Mouse (Mus musculus): ENCODE data around the gene Neurod1.
A peak's percentile ranks its signal among the peaks of the same experiment; 100 is the strongest.

Neurod1 gene

GRCm38 (mm10) chr2:79456575-79457349 lies at the start of gene Neurod1, which contains the start of gene Cerkl:
Neurod1 (minus strand) TSS chr2:79456751.
Cerkl (minus strand) TSS chr2:79456785.
- no peak for DNase-seq (ENCODE audit: low spot score)

GRCm38 (mm10) chr2:79498990-79499755 lies 42.6 kb upstream of the Neurod1 start:
- DNase-seq (ENCODE audit: low spot score) = peak; percentile 82

- no peak for DNase-seq (ENCODE audit: low spot score)
Measured at GRCm38 (mm10) chr2:79485127-79485526, 28.6 kb upstream of the Neurod1 start.

- no peak for DNase-seq (ENCODE audit: low spot score)
Measured at GRCm38 (mm10) chr2:79482511-79482910, 26.0 kb upstream of the Neurod1 start.

DNA sequence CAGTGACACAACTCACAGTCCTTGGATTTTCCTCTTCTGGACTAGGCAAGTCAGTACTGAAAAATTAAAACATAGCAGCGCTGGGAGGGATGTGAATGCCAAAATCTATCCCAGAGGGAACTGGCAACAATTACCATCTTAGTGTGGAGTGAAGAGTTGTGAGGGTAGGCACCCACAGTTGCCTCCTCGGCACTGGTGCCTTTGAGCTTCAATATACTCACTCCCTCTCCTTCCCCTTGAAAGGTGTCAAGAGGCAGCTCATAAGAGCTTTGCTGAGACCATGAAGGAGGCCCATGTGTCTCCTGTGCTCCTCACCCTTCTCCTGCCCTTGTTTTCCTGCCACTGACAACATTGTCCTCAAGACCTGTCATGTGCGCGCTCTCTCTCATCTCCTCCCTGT lies 5.9 kb upstream of the Neurod1 start:
- no peak for DNase-seq (ENCODE audit: low spot score)

DNA sequence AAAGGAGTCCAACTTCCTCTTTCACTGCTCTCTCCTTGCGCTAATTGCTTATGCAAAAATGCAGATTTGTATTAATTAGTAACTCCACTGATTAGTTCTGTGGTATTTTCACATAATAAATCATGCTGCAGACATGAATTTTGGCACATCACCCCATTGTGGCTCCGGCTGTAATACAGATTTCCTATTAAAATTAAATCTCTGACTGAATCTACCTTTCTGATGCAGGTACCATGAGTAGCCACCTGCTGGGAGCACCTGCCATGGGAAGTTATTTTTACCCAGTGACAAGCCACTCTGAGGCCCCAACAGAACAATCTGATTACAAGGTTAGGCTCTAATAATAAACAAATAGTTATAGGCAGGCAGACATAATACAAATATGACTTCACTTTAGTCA lies 5.3 kb upstream of the Neurod1 start:
- DNase-seq (ENCODE audit: low spot score) = no peak

DNA sequence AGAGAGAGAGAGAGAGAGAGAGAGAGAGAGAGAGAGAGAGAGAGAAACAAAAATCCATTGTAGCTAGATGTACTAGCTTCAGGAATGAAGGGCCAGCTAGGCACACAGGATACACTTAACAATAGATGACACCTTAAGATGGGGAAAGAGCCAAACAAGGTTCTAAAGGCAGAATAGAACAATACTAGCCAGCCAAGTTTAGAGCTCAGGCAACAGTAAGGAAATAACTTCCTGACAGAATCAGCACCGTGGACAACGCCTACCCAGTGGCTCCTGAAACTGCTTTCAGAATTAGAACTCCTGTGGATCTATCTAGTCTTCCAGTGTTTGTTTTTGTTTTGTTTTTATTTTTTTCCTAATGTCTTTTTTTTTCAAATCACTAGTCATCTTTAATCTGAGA lies 4.0 kb upstream of the Neurod1 start:
- peak; percentile 57 for DNase-seq (ENCODE audit: low spot score)

DNA sequence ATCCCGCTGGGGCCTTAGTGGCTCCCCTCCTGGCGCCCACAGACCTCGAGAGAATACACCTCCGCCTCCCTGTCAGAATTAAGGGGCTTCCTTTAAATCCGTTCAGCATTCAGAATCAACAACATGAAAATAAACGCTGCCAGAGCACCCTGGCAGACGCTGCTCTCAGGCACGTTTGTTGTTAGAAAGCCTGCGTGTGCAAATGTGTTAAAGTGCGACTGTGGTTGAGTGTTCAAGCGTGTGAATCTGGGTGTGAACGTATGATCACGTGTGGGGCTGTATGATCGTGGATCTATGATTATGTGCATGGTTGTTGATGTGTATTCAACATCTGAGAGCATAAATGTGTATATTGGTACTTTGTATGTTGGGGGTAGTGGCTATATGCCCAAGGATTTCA lies 3.6 kb upstream of the Neurod1 start:
- DNase-seq (ENCODE audit: low spot score) = no peak

GRCm38 (mm10) chr2:79459061-79460045 lies 2.8 kb upstream of the Neurod1 start:
- no peak for DNase-seq (ENCODE audit: low spot score)

GRCm38 (mm10) chr2:79457932-79458331 lies 1.4 kb upstream of the Neurod1 start:
- DNase-seq (ENCODE audit: low spot score) = no peak

DNA sequence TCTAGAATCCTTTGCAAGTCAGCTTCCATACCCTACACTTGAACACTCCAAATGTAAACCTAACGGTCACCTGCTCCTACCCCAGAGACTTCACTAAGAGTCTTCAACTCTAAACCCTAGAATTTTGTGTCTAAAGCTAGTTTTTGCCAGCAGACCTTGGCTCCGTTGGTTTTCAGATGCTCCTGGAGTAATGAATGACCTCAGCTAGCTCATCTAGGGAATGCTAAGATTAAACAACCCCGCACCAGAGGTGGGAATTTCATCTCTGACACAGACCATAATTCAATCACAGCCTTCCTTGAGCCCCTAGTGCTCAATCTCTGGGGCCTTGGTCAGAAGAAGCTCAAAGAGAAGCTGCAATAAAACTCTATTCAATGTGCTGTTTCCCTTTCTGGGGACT lies 883 bp upstream of the Neurod1 start:
- DNase-seq (ENCODE audit: low spot score) = no peak

- DNase-seq (ENCODE audit: low spot score) = no peak
Measured at GRCm38 (mm10) chr2:79455646-79456045, 905 bp downstream of the Neurod1 start.

DNA sequence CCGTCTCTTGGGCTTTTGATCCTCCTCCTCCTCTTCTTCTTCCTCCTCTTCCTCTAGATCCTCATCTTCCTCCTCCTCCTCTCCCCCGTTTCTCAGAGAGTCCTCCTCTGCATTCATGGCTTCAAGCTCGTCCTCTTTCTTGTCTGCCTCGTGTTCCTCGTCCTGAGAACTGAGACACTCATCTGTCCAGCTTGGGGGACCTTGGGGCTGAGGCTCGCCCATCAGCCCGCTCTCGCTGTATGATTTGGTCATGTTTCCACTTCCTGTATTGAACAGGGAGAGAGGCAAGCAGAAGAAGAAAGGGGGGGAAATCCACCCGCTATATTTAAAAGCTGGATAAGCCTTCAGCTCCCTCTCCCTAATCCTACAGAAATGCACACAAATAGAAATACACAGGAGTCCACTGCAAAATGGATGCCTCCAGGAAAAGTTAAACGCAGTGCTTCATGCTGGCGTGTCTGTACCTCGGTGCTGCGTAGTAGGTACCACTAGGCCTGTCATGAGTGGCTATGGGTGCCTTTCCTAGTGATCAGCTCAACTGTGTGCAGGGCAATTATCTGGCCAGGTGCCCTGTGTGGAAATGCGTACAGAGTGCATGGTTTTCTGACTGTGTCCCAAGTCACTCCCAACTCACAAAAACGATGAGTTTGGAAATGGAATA lies 1.6 kb downstream of the Neurod1 start:
- DNase-seq (ENCODE audit: low spot score) = no peak

DNA sequence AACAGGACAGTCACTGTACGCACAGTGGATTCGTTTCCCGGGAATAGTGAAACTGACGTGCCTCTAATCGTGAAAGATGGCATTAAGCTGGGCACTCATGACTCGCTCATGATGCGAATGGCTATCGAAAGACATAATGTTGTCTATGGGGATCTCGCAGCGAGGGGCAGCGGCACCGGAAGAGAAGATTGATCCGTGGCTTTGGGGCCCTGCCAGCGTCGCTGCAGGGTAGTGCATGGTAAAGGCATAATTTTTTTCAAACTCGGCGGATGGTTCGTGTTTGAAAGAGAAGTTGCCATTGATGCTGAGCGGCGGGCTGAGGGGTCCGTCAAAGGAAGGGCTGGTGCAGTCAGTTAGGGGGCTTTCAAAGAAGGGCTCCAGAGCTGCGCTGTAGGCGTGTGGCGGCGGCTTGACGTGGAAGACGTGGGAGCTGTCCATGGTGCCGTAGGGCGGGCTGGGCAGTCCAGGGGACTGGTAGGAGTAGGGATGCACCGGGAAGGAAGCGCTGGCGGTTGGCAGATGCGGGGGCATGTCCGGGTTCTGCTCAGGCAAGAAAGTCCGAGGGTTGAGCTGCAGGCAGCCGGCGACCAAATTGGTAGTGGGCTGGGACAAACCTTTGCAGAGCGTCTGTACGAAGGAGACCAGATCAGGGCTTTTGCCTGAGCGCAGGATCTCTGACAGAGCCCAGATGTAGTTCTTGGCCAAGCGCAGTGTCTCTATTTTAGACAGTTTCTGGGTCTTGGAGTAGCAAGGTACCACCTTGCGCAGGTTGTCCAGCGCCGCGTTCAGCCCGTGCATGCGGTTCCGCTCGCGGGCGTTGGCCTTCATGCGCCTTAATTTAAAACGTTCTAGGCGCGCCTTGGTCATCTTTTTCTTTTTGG lies 2.4 kb downstream of the Neurod1 start:
- peak; percentile 94 for DNase-seq (ENCODE audit: low spot score)

- no peak for DNase-seq (ENCODE audit: low spot score)
Measured at GRCm38 (mm10) chr2:79451438-79451837, 5.1 kb downstream of the Neurod1 start.

DNA sequence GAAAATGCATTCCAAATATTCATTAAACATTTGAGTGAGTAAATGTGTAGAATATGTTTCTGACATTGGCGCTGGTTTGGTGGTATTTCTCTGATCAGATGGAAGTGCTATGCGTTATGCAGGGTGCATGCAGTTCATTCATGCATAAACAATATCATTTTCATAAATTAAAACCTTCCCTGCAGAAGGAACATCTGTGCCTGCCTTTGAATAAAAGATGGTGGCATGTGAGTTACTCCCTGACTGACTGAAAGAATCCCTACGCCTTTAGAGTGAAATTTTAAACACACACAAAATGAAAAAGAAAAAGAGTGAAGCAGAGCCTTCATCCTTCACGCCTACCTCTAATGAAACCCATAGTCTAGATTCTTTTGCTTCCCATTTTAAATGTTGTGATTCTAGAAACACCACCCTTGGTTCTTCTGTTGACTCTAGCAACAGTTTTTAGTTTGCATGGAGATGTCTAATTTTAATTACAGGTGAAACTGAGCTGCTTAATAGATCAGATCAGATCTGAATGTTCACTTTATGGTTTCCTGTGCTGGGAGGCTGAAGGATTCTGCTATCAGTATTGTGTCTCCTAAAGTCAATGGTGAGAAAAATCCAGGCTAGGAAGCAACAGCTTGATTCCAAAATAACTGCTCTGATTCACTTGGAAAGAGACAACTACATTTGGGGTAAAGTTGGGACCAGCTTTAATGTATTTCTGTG lies 5.7 kb downstream of the Neurod1 start:
- no peak for DNase-seq (ENCODE audit: low spot score)

GRCm38 (mm10) chr2:79449371-79449770 lies 7.2 kb downstream of the Neurod1 start:
- DNase-seq (ENCODE audit: low spot score) = no peak

DNA sequence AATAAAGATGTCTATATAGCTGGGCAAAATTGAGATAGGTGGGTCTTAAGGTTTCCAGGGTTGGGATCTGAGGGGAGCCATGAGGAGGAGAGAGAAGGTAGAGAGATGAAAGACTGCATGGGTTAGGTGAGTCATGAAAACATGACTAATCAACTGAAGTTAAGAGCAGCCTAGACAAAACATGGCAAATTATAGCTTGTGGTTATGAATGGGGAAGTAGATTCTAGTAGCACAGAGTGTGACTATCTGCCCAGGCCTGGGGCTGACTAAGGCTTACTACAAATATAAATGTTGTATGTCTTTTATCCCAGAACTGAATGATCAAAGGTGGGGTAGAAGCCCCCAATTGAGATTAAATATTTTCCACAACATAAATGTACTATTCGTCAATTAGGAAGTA lies 9.4 kb downstream of the Neurod1 start:
- no peak for DNase-seq (ENCODE audit: low spot score)

DNA sequence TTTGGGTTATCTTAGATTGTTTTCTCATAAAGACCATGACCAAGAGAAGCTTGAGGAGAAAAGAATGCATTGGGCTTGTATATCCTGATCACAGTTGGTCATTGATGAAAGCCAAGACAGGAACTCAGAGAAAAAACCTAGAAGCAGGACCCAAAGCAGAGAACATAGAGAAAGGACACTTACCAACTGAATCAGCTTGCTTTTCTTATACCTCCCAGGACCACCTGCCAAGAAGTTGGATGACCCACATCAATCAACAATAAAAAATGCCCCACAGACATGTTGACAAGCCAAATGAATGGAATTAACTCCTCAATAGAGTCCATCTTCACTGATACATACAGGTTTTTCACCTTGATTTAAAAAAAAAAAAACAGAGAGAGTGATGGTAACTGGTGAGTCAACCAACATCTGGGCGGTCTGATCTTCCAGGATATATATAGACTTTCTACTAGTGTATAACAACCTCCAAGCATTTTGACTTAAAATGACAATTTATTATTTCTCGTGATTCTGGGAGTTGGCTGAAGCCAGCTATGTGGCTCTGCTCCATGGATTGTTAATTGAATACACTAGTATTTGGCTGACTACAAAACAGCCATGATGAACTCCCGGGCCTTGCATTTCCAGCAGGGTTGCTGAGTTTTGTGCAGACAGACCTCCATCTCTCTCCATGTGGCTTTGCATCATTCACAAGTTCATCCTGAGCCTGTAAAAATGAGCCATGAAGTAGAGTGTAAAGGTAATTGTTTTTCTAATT lies 12.5 kb downstream of the Neurod1 start:
- DNase-seq (ENCODE audit: low spot score) = no peak
